Mouse (Mus musculus) liver, embryonic 11.5 days (tissue): ENCODE measurements around the gene Clip2. TPM values are rescaled to one million over a fixed set of nuclear protein-coding genes. Genes with fewer than 3 reads are reported as not detected.

Experiments
- ATAC-seq: fragments of 200-750 bp; cut with Nextera tagmentation; replicated peaks from 2 replicates; pipeline ENCODE4 v1.8.0; 2017; ENCODE audit warnings: moderate number of reproducible peaks, mild to moderate bottlenecking, moderate TSS enrichment, moderate library complexity; ENCODE audit not compliant: low FRiP score
- DNase-seq: peaks from one replicate; pipeline ENCODE4 v3.0.0-alpha.2; 2017; ENCODE audit warnings: low spot score
- H3K27ac ChIP-seq: fragments of 300-500 bp; sonication (generic); 2 replicates; pipeline ENCODE4 v1.5.1; 2014; ENCODE audit warnings: mild to moderate bottlenecking, low read depth, low read length, control low read depth
- H3K27me3 ChIP-seq: fragments of 300-500 bp; sonication (generic); replicated peaks from 2 replicates; pipeline ENCODE4 v1.6.1; 2014; ENCODE audit warnings: low read length, mixed read lengths; ENCODE audit not compliant: control insufficient read depth, insufficient read depth
- H3K36me3 ChIP-seq: fragments of 300-500 bp; sonication (generic); 2 replicates; pipeline ENCODE4 v1.6.1; 2014; ENCODE audit warnings: mild to moderate bottlenecking, low read length, moderate library complexity, mixed read lengths; ENCODE audit not compliant: control insufficient read depth, insufficient read depth
- H3K4me1 ChIP-seq: fragments of 300-500 bp; sonication (generic); replicated peaks from 2 replicates; pipeline ENCODE4 v1.6.1; 2014; ENCODE audit warnings: low read length, mixed read lengths; ENCODE audit not compliant: control insufficient read depth, insufficient read depth
- H3K4me2 ChIP-seq: fragments of 300-500 bp; sonication (generic); 2 replicates; pipeline ENCODE4 v1.6.1; 2014; ENCODE audit warnings: mild to moderate bottlenecking, control low read depth, moderate library complexity
- H3K4me3 ChIP-seq: fragments of 300-500 bp; sonication (generic); 2 replicates; pipeline ENCODE4 v1.5.1; 2014; ENCODE audit warnings: low read depth, low read length, control low read depth
- H3K9ac ChIP-seq: fragments of 300-500 bp; sonication (generic); 2 replicates; pipeline ENCODE4 v1.6.1; 2014; ENCODE audit warnings: low read depth, low read length, control low read depth
- H3K9me3 ChIP-seq: fragments of 300-500 bp; sonication (generic); 2 replicates; pipeline ENCODE4 v1.6.1; 2016; ENCODE audit warnings: low read length, inconsistent platforms, mixed read lengths; ENCODE audit not compliant: control insufficient read depth
- WGBS: fragments of 180-500 bp; shearing (Covaris S2); extraction: QIAGEN DNeasy Blood & Tissue Kit; methylation state at CpG from one replicate; pipeline ENCODE4 v1.1.7; 2014; 5-methylcytosine and 5-hydroxymethylcytosine counted together
- polyA plus RNA-seq: library from polyadenylated mRNA; unstranded; fragments of >200 nt; fragmentation: Nextera tagmentation; extraction: Ambion mirVana; gene quantifications from 2 replicates; pipeline ENCODE4 v1.2.1, GENCODE M21; 2014

Gene Clip2
- polyA plus RNA-seq, 1 experiment from 2014 or later, result 1.7 TPM

DNA sequence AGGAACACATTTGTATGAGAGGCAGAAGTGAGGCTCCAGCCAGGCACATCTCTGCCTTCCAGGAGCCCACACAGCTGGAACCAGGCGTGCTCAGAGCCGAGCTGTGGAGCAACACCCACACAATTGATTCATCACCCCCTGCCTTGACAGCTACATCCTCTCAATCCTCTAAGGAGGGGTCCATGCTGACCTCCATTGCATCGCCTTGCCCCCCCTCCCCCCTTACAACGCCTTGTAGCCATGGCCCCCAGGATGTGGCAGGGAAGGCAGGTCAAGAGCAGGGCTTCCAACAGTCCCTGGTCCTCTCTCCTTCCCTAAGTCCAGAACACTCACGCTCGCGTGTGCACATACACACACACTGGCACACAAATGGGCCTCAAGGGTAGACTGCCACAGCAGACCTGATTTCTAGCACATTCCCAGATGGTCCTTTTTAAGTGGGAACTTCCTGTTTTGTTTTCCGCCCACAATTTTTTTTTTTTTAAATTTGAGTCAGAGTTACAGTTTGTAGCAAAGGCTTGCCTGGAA lies 16.8 kb upstream of the Clip2 start:
- DNase-seq, result no peak
- Histone ChIP-seq H3K27me3 (no peaks in the 10 kb centered on the region), H3K4me3 (no peak overlapping the region), H3K9me3 (no peaks in the 10 kb centered on the region), H3K4me2 (no peak overlapping the region), H3K27ac (peak overlapping the region; percentile 47), H3K9ac (no peak overlapping the region), H3K36me3 (no peaks in the 10 kb centered on the region), H3K4me1 (peaks cover 6% of the 10 kb centered on the region; the same call in 1 of the 2 replicates)
- ATAC-seq, result no peak
- 57% methylated on average over 8 of the region's 8 CpGs for WGBS

GRCm38 (mm10) chr5:134568030-134568429 lies 15.8 kb upstream of the Clip2 start:
- peaks cover 6% of the 10 kb centered on the region; the same call in 1 of the 2 replicates for H3K4me1 ChIP-seq
- H3K36me3 ChIP-seq, result no peaks in the 10 kb centered on the region
- no peak overlapping the region for H3K27ac ChIP-seq
- H3K27me3 ChIP-seq, result no peaks in the 10 kb centered on the region
- WGBS, result 64% methylated on average over 3 of the region's 3 CpGs
- H3K9me3 ChIP-seq, result no peaks in the 10 kb centered on the region
- ATAC-seq, result no peak
- no peak overlapping the region for H3K4me3 ChIP-seq
- no peak overlapping the region for H3K9ac ChIP-seq
- DNase-seq, result no peak
- H3K4me2 ChIP-seq, result no peak overlapping the region

GRCm38 (mm10) chr5:134567445-134567844 lies 15.2 kb upstream of the Clip2 start:
- no peak for ATAC-seq
- Histone ChIP-seq H3K36me3 (no peaks in the 10 kb centered on the region), H3K9ac (no peak overlapping the region), H3K4me2 (no peak overlapping the region), H3K27me3 (no peaks in the 10 kb centered on the region), H3K27ac (no peak overlapping the region), H3K4me1 (peaks cover 4% of the 10 kb centered on the region; the same call in 1 of the 2 replicates), H3K4me3 (no peak overlapping the region), H3K9me3 (no peaks in the 10 kb centered on the region)
- 78% methylated on average over 4 of the region's 4 CpGs for WGBS
- DNase-seq, result no peak

DNA sequence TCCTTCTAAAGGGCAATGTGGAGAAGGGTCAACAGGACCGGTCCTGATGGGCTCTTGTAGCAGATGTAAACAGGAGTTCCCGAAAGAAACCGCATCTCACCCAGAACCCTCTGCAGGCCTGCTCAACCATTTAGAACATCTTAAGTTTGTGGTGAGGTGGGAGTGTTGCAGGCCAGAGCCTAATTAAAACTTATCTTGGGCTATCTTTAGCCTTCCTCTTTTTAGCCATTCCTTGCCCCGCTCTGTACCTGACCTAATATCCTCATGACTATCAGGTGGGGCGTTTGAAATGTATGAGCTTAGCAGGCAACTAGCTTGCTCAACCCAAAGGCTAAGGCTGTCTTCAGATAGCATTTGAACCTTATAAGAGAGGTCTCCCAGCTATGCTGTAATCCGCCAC lies 13.5 kb upstream of the Clip2 start:
- H3K9me3 ChIP-seq, result no peaks in the 10 kb centered on the region
- no peak overlapping the region for H3K9ac ChIP-seq
- no peaks in the 10 kb centered on the region for H3K27me3 ChIP-seq
- H3K4me3 ChIP-seq, result no peak overlapping the region
- H3K4me2 ChIP-seq, result no peak overlapping the region
- 77% methylated on average over 6 of the region's 6 CpGs for WGBS
- no peak overlapping the region for H3K27ac ChIP-seq
- H3K36me3 ChIP-seq, result no peaks in the 10 kb centered on the region
- no peaks in the 10 kb centered on the region for H3K4me1 ChIP-seq
- no peak for ATAC-seq
- no peak for DNase-seq

- DNase-seq (no peak), ATAC-seq (no peak)
- Histone ChIP-seq H3K4me3 (no peak overlapping the region), H3K9me3 (no peaks in the 10 kb centered on the region), H3K9ac (no peak overlapping the region), H3K36me3 (no peaks in the 10 kb centered on the region), H3K27ac (no peak overlapping the region), H3K27me3 (no peaks in the 10 kb centered on the region), H3K4me2 (no peak overlapping the region), H3K4me1 (no peaks in the 10 kb centered on the region)
- WGBS, result 97% methylated on average over 2 of the region's 2 CpGs
These were observed 12.0 kb upstream of the Clip2 start for GRCm38 (mm10) chr5:134564272-134564671.

DNA sequence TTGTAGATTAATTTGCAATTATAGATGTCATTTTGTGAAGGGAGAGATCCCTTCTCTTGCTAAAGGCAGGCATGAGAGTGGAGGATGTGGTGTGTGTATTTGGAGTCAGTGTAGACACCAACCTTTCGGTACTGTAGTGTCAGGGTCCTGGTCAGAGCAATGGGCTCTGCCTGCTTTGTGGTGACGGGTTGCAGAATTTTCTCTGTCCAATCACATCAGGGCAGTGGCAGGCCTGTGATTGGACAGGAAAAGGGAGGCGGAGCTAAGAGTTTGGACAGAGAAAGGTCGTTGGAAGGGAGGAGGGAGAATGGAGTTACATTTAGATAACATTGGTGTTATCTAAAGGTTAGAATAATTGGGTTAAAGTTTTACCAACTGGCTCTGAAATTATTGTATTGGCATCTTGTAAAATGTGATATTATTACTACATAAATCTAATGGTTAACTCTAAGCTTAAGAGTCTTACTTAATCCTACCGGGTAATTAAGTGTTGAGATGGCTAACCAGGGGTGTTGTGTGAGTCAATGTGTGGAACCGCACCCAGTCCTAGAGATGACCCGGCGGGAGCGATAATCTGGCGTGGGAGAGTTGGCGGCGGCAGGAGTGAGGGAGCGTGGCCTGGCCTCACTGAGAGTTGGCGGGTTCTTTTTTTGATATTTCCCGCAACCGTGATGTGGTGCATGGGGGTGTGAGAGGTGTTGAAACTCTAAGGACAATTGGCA lies 8.4 kb upstream of the Clip2 start:
- 71% methylated on average over 16 of the region's 16 CpGs for WGBS
- Histone ChIP-seq H3K27me3 (no peaks in the 10 kb centered on the region), H3K9ac (no peak overlapping the region), H3K4me1 (peaks cover 3% of the 10 kb centered on the region), H3K27ac (no peak overlapping the region), H3K4me3 (no peak overlapping the region), H3K36me3 (no peaks in the 10 kb centered on the region), H3K9me3 (no peaks in the 10 kb centered on the region), H3K4me2 (no peak overlapping the region)
- ATAC-seq (no peak), DNase-seq (no peak)

- DNase-seq, result no peak
- Histone ChIP-seq H3K9ac (no peak within 1 kb of the TSS), H3K4me3 (no peak within 1 kb of the TSS), H3K27ac (no peak within 1 kb of the TSS), H3K4me1 (peaks cover 8% of the 10 kb centered on the region), H3K27me3 (no peaks in the 10 kb centered on the region), H3K9me3 (no peaks in the 10 kb centered on the region), H3K36me3 (no peaks in the 10 kb centered on the region), H3K4me2 (no peak within 1 kb of the TSS)
- no peak for ATAC-seq
- 89% methylated on average over 7 of the region's 7 CpGs for WGBS
These were observed 7.8 kb upstream of the Clip2 start, which contains the start of gene Syna for GRCm38 (mm10) chr5:134560071-134560449. TSS of gene Syna (minus strand) at chr5:134560171.

DNA sequence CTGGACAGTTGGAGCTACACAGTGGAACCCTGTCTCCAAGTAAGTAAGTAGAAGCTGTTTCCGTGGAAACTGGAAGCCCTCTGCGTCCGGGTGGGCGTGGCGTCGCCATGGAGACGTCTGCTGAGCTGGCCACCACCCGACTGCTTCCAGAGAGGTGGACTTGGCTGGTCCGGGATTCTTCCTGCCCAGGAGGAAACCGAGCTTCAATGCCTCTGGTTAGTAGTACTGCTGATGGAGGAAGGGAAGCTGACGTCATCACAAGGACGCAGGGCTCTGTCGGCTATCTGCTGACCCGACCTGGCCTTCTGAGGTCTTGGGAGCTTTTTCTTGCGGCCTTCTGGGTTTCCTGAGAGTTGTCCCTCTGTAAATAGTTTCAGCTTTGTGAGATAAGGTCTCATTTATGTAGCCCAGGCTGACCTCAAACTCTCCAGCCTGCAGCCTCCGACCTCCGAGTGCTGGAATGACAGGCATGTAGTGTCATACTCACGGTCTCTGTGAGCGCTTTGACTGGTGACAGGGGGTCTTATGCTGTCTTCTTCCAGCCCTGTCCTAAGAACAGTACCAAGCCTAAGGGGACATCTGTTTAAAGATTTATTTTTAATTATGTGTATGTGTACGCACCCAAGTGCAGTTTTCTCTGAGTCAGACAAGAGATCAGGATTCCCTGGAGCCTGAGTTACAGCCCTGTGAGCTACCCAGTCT lies 3.4 kb upstream of the Clip2 start:
- Histone ChIP-seq H3K9me3 (no peaks in the 10 kb centered on the region), H3K4me1 (peaks cover 24% of the 10 kb centered on the region), H3K9ac (no peak overlapping the region), H3K36me3 (no peaks in the 10 kb centered on the region), H3K27ac (no peak overlapping the region), H3K4me2 (peak overlapping the region; percentile 28), H3K27me3 (no peaks in the 10 kb centered on the region), H3K4me3 (no peak overlapping the region)
- 12% methylated on average over 20 of the region's 20 CpGs for WGBS
- 0 out of 2 replicates have a peak, but pooled peaks have one; percentile 12 for ATAC-seq
- peak; percentile 63 for DNase-seq
